In genomic region chr11:103067457-103068001, GRCm38 (mm10) we compare ENCODE assay signal across 7 mouse cellular contexts. TPM values are rescaled to one million over a fixed set of nuclear protein-coding genes. Genes with fewer than 3 reads are reported as not detected.
A peak's percentile ranks its signal among the peaks of the same experiment; 100 is the strongest.
DNase-seq lines count a peak whose midpoint lies in the region; ATAC-seq and TF ChIP-seq lines count a peak whose summit lies in the region.

No protein-coding gene starts in this region.

- H3K36me3 ChIP-seq in liver, adult 2 months (ENCODE audit: control insufficient read depth, insufficient read depth, low read length), result peaks cover 45% of the 10 kb centered on the region
- peaks cover 27% of the 10 kb centered on the region for H3K36me3 ChIP-seq in liver, embryonic 11.5 days (ENCODE audit: control insufficient read depth, insufficient read depth, low read length)

- no peak overlapping the region for H3K4me2 ChIP-seq in liver, embryonic 11.5 days

- H3K4me1 ChIP-seq in liver, adult 2 months (ENCODE audit: control insufficient read depth, insufficient read depth, low read length), result peaks cover 7% of the 10 kb centered on the region; the same call in 1 of the 2 replicates
- no peaks in the 10 kb centered on the region for H3K4me1 ChIP-seq in liver, embryonic 11.5 days (replicated peaks; ENCODE audit: control insufficient read depth, insufficient read depth, low read length)
- 0 out of 2 replicates have a peak, but pooled peaks cover 5% of the 10 kb centered on the region for H3K4me1 ChIP-seq in embryonic fibroblast, embryonic 13.5 days (ENCODE audit: control insufficient read depth, insufficient read depth, low read length)

- 63% methylated on average over 8 of the region's 8 CpGs for whole genome bisulfite sequencing in liver, adult 2 months
- WGBS in liver, embryonic 11.5 days, result 85% methylated on average over 8 of the region's 8 CpGs

- H3K79me2 ChIP-seq in liver, adult 2 months (ENCODE audit: control insufficient read depth, insufficient read depth, low read length), result no peaks in the 10 kb centered on the region

- no peak overlapping the region for H3K4me3 ChIP-seq in liver, adult 2 months (ENCODE audit: insufficient read depth, low read depth, low read length)
- no peak overlapping the region for H3K4me3 ChIP-seq in liver, embryonic 11.5 days (ENCODE audit: low read depth, low read length)
- H3K4me3 ChIP-seq in embryonic fibroblast, embryonic 13.5 days (ENCODE audit: insufficient read depth, low read length), result no peak overlapping the region

- no peak for TF ChIP-seq CTCF in liver, adult 2 months (IDR thresholded peaks at IDR 0.05; ENCODE audit: low read depth, low read length)
- no peak for TF ChIP-seq CTCF in embryonic fibroblast, embryonic 13.5 days (IDR thresholded peaks at IDR 0.05; ENCODE audit: borderline replicate concordance, insufficient read depth, low read length)

- H3K9ac ChIP-seq in liver, adult 2 months (ENCODE audit: low read depth, low read length), result no peak overlapping the region
- no peak overlapping the region for H3K9ac ChIP-seq in liver, embryonic 11.5 days (ENCODE audit: low read depth, low read length)

- no peak overlapping the region; the same call in 1 of the 2 replicates for H3K27ac ChIP-seq in liver, adult 2 months (replicated peaks; ENCODE audit: insufficient read depth, low read depth, low read length)
- no peak overlapping the region for H3K27ac ChIP-seq in liver, embryonic 11.5 days (ENCODE audit: low read depth, low read length)
- peak overlapping the region; percentile 19; the same call in 1 of the 2 replicates for H3K27ac ChIP-seq in embryonic fibroblast, embryonic 13.5 days (ENCODE audit: insufficient read depth, low read length)

- no peaks in the 10 kb centered on the region for H3K27me3 ChIP-seq in liver, adult 2 months (ENCODE audit: control insufficient read depth, insufficient read depth, low read length)
- no peaks in the 10 kb centered on the region for H3K27me3 ChIP-seq in liver, embryonic 11.5 days (replicated peaks; ENCODE audit: control insufficient read depth, insufficient read depth, low read length)

- peak; percentile 12 for DNase-seq in liver, adult 2 months (ENCODE audit: extremely low read depth, low read depth, low spot score)
- no peak for DNase-seq in liver, embryonic 11.5 days (ENCODE audit: low spot score)
- peak; percentile 61 for DNase-seq in heart, postnatal 4 days
- peak; percentile 66 for DNase-seq in testis, postnatal 10 days (ENCODE audit: low spot score)
- DNase-seq in layer of hippocampus, adult 18-20 months (ENCODE audit: low spot score in 2 of 2), result no peak
- no peak for DNase-seq in yolk sac, embryonic 10.5 days (ENCODE audit: low spot score)

- no peak for ATAC-seq in liver, embryonic 11.5 days (replicated peaks; ENCODE audit: low FRiP score)

- no peak for TF ChIP-seq POLR2A in liver, adult 2 months (IDR thresholded peaks at IDR 0.05; ENCODE audit: extremely low read depth, insufficient read depth, low read length)
- no peak for TF ChIP-seq POLR2A in embryonic fibroblast, embryonic 13.5 days (IDR thresholded peaks at IDR 0.05; ENCODE audit: low read depth, low read length)

- H3K9me3 ChIP-seq in liver, embryonic 11.5 days (ENCODE audit: control insufficient read depth, low read length), result no peaks in the 10 kb centered on the region

RNA-seq across cellular contexts. Expression of gene Plcd3, which starts 33.9 kb away (rescaled TPM):
- 0.54 and 1.0 TPM in 2 replicates for total RNA-seq in liver, adult 2 months (2014; rRNA removed)
- polyA plus RNA-seq in liver, adult 2 months (2012; rRNA removed), result 0.31 and 2.0 TPM in 2 replicates
- polyA plus RNA-seq in liver, embryonic 11.5 days (2014; fragmentation: Nextera tagmentation; extraction: Ambion mirVana), result 1.1 and 1.3 TPM in 2 replicates
- 5.6 and 7.1 TPM in 2 replicates for polyA plus RNA-seq in embryonic fibroblast, embryonic 13.5 days (2011; ENCODE audit: insufficient read length, low read depth, missing spikeins)
- total RNA-seq in heart, postnatal 4 days (2021), result 10 to 100 TPM; 28.0 to 34.8 TPM
- 10 to 100 TPM; 11.0 TPM for total RNA-seq in layer of hippocampus, adult 18-20 months (2021)

RNA-seq across cellular contexts. Expression of gene Acbd4, which starts 34.0 kb away (rescaled TPM):
- total RNA-seq in liver, adult 2 months (2014; rRNA removed), result 56.3 and 64.4 TPM in 2 replicates
- polyA plus RNA-seq in liver, adult 2 months (2012; rRNA removed), result 66.6 and 83.9 TPM in 2 replicates
- polyA plus RNA-seq in liver, embryonic 11.5 days (2014; fragmentation: Nextera tagmentation; extraction: Ambion mirVana), result 24.5 and 30.7 TPM in 2 replicates
- 23.3 and 24.3 TPM in 2 replicates for polyA plus RNA-seq in embryonic fibroblast, embryonic 13.5 days (2011; ENCODE audit: insufficient read length, low read depth, missing spikeins)
- total RNA-seq in heart, postnatal 4 days (2021), result 10 to 100 TPM; 25.9 to 29.2 TPM
- total RNA-seq in layer of hippocampus, adult 18-20 months (2021), result 10 to 100 TPM; 75.1 to 90.2 TPM

RNA-seq across cellular contexts. Expression of gene Dcakd, which starts 39.4 kb away (rescaled TPM):
- 23.9 and 30.9 TPM in 2 replicates for total RNA-seq in liver, adult 2 months (2014; rRNA removed)
- polyA plus RNA-seq in liver, adult 2 months (2012; rRNA removed), result 45.8 and 46.3 TPM in 2 replicates
- 109 and 114 TPM in 2 replicates for polyA plus RNA-seq in liver, embryonic 11.5 days (2014; fragmentation: Nextera tagmentation; extraction: Ambion mirVana)
- 57.7 and 66.6 TPM in 2 replicates for polyA plus RNA-seq in embryonic fibroblast, embryonic 13.5 days (2011; ENCODE audit: insufficient read length, low read depth, missing spikeins)
- total RNA-seq in heart, postnatal 4 days (2021), result 10 to 100 TPM; 76.4 to 77.9 TPM
- 10 to 100 TPM; 68.9 to 69.0 TPM for total RNA-seq in layer of hippocampus, adult 18-20 months (2021)

RNA-seq across cellular contexts. Expression of gene Nmt1, which starts 39.5 kb away (rescaled TPM):
- 16.8 and 23.9 TPM in 2 replicates for total RNA-seq in liver, adult 2 months (2014; rRNA removed)
- polyA plus RNA-seq in liver, adult 2 months (2012; rRNA removed), result 34.1 and 34.3 TPM in 2 replicates
- 67.8 and 74.6 TPM in 2 replicates for polyA plus RNA-seq in liver, embryonic 11.5 days (2014; fragmentation: Nextera tagmentation; extraction: Ambion mirVana)
- polyA plus RNA-seq in embryonic fibroblast, embryonic 13.5 days (2011; ENCODE audit: insufficient read length, low read depth, missing spikeins), result 91.1 and 111 TPM in 2 replicates
- total RNA-seq in heart, postnatal 4 days (2021), result 10 to 100 TPM; 57.6 to 62.7 TPM
- total RNA-seq in layer of hippocampus, adult 18-20 months (2021), result 100 to 1,000 TPM; 166 to 172 TPM

RNA-seq across cellular contexts. Expression of gene Hexim1, which starts 48.5 kb away (rescaled TPM):
- 10.2 and 10.5 TPM in 2 replicates for total RNA-seq in liver, adult 2 months (2014; rRNA removed)
- polyA plus RNA-seq in liver, adult 2 months (2012; rRNA removed), result 12.1 and 13.5 TPM in 2 replicates
- 4.6 and 6.1 TPM in 2 replicates for polyA plus RNA-seq in liver, embryonic 11.5 days (2014; fragmentation: Nextera tagmentation; extraction: Ambion mirVana)
- 16.8 and 19.0 TPM in 2 replicates for polyA plus RNA-seq in embryonic fibroblast, embryonic 13.5 days (2011; ENCODE audit: insufficient read length, low read depth, missing spikeins)
- 10 to 100 TPM; 14.8 to 15.7 TPM for total RNA-seq in heart, postnatal 4 days (2021)
- total RNA-seq in layer of hippocampus, adult 18-20 months (2021), result 10 to 100 TPM; 53.7 to 57.3 TPM

Comparison
In these comparisons a context has a peak if more than half of its experiments do, and no peak if none do; other contexts are left out.
1. DNase-seq: peak in liver, adult 2 months (single experiment), heart, postnatal 4 days (single experiment) and testis, postnatal 10 days (single experiment); none in liver, embryonic 11.5 days (single experiment), layer of hippocampus, adult 18-20 months (0 of 2) and yolk sac, embryonic 10.5 days (single experiment).